Mouse (Mus musculus) cortical plate, adult 2 months (tissue): Measurements from ENCODE around the gene Fgf14. TPM values are rescaled to one million over a fixed set of nuclear protein-coding genes. Genes with fewer than 3 reads are reported as not detected.
"Not testable (repeated sequence)": the region's sequence is repeated elsewhere in the genome, so short reads cannot be mapped to it uniquely, and the experiment has no call there.

Experiments
- H3K27ac ChIP-seq: fragments of 200-500 bp; 2 replicates; pipeline ENCODE4 v1.5.1; 2012; ENCODE audit warnings: low read length, control low read depth, inconsistent platforms; ENCODE audit not compliant: insufficient read depth
- H3K4me1 ChIP-seq: fragments of 200-500 bp; 2 replicates; pipeline ENCODE4 v1.6.1; 2011; ENCODE audit warnings: low read length; ENCODE audit not compliant: control insufficient read depth, insufficient read depth
- H3K4me3 ChIP-seq: fragments of 200-500 bp; 2 replicates; pipeline ENCODE4 v1.5.1; 2011; ENCODE audit warnings: mild to moderate bottlenecking, low read length, control low read depth; ENCODE audit not compliant: insufficient read depth
- CTCF ChIP-seq: fragments of 200-500 bp; IDR thresholded peaks from 2 replicates; pipeline ENCODE4 v1.5.1; 2011; ENCODE audit warnings: mild to moderate bottlenecking, control low read depth, low read length; ENCODE audit not compliant: insufficient read depth; ENCODE audit errors: extremely low read depth
- POLR2A ChIP-seq: fragments of 200-500 bp; IDR thresholded peaks from 2 replicates; pipeline ENCODE4 v1.6.1; 2011; ENCODE audit warnings: mild to moderate bottlenecking, low read length, control low read depth; ENCODE audit not compliant: insufficient read depth; ENCODE audit errors: extremely low read depth
- polyA plus RNA-seq: library from polyadenylated mRNA; depleted of rRNA; stranded (reverse); fragments of >200 nt; gene quantifications from 2 replicates; pipeline ENCODE4 v1.2.3, GENCODE M21; 2012

The Fgf14 gene
- polyA plus RNA-seq, 1 experiment = 24.8 TPM

DNA sequence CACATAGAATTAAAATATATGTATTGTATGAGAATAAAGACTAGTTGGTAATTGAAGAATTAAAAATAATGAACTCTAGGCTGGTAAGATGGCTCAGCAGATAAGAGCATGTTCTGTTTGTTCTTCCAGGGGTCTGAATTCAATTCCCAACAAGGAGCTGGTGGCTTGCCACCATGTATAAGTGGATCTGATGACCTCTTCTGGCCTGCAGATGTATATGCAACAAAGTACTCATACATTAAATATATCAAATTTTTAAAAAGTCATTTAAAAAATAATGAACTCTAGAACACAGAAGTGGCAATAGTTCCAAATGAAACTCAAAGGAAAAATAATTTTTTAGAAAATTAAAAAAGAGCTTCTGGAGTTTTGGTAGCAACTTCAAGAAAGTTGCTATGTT lies 529.5 kb downstream of the Fgf14 start:
- H3K4me1 ChIP-seq = no peaks in the 10 kb centered on the region
- no peak overlapping the region for H3K27ac ChIP-seq
- H3K4me3 ChIP-seq = no peak overlapping the region
- TF ChIP-seq POLR2A (no peak), CTCF (no peak)

DNA sequence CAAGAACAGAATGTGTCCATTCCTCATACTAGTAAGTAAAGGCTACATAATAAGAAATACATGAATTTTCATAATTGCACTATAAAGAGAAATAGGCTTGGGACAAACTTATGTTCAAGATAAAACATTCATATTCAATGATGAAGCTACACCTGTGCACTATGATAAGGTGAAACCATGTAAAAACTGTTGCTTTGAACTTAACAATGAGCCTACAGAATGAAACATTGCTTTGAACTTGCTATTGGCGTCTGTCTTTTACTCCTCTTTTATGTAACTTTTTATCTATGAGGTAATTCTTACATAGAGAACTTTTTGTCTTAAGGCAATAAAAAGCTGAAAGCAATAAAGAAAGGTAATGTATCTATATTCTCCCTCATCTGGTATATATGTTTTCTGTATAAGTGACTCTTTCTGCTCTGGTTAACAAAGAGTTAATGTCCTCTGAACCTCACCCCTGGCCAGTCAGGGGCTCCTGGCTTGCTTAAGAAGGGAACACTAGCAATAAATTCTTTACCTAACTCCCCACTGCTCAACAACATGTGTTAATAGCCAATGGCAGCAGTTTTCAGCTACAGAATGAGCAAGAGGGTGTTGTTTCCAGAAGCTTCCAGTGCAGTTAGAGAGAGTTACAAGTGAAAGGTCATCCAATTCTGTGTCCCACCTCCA lies 569.6 kb downstream of the Fgf14 start:
- Histone ChIP-seq H3K4me3 (no peak overlapping the region), H3K4me1 (no peaks in the 10 kb centered on the region), H3K27ac (no peak overlapping the region)
- TF ChIP-seq POLR2A = no peak
- no peak for TF ChIP-seq CTCF

DNA sequence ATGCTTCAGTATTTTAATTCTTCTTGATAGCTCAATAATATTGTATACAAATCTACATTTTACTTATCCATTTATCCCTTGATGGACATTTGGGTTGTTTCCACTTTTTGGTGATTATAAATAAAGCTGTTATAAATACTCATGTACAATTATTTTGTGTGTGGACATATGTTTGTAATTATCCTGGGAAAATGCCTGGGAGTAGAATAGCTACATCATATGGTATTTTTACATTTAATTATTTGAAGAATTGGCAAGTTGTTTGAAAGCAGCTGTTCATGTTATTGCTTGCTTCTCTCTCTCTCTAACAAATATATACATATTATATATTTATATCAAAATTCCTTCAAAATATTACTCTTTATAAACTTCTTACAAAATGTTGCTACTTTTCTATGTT lies 593.8 kb downstream of the Fgf14 start:
- Histone ChIP-seq H3K4me1 (no peaks in the 10 kb centered on the region), H3K27ac (no peak overlapping the region), H3K4me3 (no peak overlapping the region)
- TF ChIP-seq CTCF = no peak
- no peak for TF ChIP-seq POLR2A

DNA sequence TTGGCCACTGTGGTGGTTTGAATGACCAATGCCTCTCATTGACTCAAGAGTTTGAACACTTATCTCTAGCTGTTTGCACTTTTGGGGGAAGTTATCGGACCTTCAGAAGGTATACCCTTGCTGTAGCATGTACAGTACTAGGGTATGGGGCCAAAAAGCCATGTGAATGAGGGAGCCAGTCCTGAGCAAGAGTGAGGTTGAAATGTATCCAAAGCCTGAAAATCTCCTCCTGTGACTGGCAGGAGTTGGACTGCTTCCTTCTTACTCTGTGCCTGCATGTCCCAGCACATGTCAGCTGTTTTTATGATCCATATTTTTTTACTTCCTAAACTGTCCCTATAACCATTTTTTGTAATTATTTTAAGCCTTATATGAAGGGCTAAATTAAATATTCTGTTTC lies 632.9 kb downstream of the Fgf14 start:
- Histone ChIP-seq H3K4me3 (no peak overlapping the region), H3K27ac (no peak overlapping the region), H3K4me1 (peaks cover 3% of the 10 kb centered on the region)
- TF ChIP-seq POLR2A (no peak), CTCF (no peak)

DNA sequence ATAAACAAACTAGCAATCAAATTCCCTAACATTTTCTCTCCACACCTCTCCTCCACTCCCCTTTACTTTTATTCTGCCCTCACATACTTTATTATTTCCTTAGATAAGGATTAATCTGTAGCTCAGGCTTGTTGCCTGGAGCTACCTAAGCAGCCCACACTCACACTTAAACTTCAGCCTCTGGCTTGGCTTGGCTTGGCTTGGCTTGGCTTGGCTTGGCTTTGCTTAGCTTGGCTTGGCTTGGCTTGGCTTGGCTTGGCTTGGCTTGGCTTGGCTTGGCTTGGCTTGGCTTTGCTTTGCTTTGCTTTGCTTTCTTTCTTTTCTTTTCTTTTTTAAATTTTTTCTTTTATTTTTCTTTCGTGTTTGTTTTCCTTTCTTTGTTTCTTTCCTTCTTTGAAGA lies 636.3 kb downstream of the Fgf14 start:
- TF ChIP-seq CTCF (no peak), POLR2A (no peak)
- Histone ChIP-seq H3K4me1 (peaks cover 3% of the 10 kb centered on the region), H3K27ac (no peak overlapping the region), H3K4me3 (no peak overlapping the region)

DNA sequence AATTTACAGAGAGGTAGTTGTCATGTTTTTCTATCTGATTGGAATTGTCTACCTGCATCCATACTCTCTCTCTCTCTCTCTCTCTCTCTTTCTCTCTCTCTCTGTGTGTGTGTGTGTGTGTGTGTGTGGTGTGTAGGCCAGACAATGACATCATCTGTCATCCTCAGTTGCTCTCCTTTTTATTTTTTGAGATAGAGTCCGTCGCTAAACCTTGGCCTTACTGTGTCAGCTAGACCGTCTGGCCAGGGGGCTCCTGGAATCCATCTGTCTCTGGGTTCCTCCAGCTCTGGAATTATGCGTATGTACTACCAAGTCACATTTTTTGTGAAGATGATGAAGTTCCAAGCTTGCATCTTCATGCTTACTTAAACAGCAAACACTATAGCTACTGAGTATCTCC lies 639.5 kb downstream of the Fgf14 start:
- H3K4me3 ChIP-seq = no peak overlapping the region
- peaks cover under 1% of the 10 kb centered on the region; the same call in 1 of the 2 replicates for H3K4me1 ChIP-seq
- H3K27ac ChIP-seq = no peak overlapping the region
- TF ChIP-seq POLR2A (no peak), CTCF (no peak)

DNA sequence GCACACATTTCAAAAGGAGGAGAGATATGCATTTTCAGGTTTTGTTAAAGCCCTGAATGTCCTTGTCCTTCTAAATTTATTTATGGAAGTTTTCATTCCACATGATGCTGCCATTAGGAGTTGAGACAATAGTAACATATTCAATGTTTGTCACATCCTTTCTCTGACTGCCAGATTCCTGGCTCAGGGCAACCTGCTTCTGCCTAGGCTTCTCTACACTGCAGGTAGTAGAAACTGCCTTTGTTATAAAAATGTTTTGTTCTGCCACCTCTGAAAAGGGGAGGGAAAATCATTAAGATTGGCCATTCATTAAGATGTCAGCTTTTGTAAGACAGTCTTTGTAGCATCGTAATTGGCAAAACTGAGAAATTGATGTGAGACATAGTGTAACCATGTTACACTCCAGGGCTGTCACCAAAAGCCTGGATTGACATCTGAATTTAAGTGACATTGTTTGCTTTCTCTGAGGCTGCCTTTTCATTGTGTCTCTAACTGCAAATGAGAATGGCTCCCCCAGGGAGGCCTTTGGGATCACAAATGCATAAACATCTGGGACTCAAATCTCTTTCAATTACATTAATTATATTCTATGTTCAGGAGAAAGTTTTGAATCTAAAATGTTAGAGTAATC lies 640.2 kb downstream of the Fgf14 start:
- no peak overlapping the region for H3K4me3 ChIP-seq

DNA sequence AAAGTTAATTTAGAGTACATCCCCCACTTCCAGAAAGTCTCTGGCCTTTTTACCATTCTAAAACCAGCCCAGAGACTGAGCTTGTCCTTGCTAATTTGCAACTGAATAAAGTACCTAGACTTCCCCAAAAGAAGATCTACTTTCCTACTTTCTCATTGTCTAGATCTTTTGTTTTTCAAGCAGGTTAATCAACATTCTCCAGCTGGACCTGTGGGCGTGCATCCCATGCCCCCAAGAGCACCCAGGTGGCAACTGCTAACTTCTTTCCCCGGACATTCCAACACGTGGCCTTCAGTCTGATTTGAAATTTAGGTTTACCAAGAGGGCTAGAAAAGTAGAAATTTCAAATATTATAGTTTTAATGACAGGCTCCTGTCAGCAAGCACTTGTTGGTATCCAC lies 643.6 kb downstream of the Fgf14 start:
- H3K4me3 ChIP-seq, H3K4me1 ChIP-seq, H3K27ac ChIP-seq: not testable (repeated sequence)

More for the DNA sequence above, 640.2 kb downstream of the Fgf14 start:
- no peak overlapping the region for H3K27ac ChIP-seq
- H3K4me1 ChIP-seq = no peaks in the 10 kb centered on the region
- no peak for TF ChIP-seq POLR2A
- no peak for TF ChIP-seq CTCF

DNA sequence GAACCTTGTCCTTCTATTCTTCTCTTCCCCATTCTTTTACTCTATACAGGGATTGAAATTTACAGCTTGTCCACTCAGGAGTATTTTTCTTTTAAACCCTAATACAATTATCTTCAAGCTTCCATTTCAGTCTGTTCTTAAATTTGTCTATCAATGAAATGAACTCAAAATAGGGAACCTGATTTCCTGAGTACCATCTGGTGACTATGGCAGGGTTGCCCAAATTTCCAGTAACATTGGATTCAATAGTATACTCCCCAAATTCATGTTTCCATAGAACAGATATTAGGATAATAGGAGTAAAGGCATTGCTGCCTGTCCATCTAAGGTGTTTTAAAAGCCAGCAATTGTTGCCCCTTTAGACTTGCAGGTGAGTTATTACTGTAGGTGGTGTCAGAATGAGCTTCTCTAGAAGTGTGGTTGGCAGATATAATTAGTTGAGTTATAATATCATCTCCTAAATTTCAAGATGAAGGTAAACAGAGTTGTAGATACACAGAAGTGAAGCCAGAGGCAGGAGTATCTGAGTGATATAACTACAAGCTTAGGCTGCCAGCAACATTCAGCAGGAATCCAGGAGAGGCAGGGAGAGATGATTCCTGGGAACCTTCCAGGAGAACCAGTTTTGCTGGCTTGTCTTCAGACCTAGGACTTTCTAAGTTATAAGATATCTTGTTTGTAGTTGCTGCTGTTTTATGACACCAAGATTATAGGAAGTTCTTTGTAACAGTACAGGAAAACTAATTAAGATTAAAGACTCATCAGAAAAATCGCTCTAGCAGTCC lies 648.8 kb downstream of the Fgf14 start:
- no peak for TF ChIP-seq POLR2A
- no peak for TF ChIP-seq CTCF
- Histone ChIP-seq H3K4me1 (no peaks in the 10 kb centered on the region), H3K27ac (no peak overlapping the region), H3K4me3 (no peak overlapping the region)

DNA sequence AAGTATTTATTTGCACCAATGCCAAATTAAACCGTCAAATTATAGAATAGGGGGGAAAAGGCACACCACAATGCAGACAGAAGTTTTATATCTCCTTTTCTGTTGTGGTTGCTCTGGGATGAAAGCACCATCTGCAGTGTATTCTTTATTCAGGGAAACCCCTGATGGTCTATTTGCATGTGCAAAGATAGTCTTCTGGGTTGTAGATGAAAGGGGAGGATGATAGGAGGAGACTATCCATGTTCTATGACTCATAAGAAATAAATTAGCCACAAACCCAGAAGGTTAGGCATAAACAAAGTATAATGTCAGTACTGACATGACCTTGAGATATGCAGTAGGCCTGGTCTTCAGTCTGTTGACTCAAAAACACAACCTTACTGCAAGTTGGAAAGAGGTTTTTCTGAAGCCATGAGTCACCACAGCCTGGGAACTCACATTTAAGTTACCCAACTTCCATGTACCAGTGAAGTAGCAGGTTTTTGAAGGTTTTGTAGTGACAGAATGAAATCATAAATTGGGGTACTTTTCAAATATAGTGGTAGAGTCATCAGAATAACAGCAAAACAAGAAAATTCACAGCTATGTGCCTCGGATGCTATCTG lies 686.2 kb downstream of the Fgf14 start:
- TF ChIP-seq POLR2A (no peak), CTCF (no peak)
- no peaks in the 10 kb centered on the region; the same call in 1 of the 2 replicates for H3K4me1 ChIP-seq
- no peak overlapping the region for H3K27ac ChIP-seq
- H3K4me3 ChIP-seq = no peak overlapping the region
